Mouse (Mus musculus) gastrocnemius, postnatal 14 days (tissue): ENCODE results near the gene Klhl29. TPM values are rescaled to one million over a fixed set of nuclear protein-coding genes. Genes with fewer than 3 reads are reported as not detected.

ENCODE experiments used
- DNase-seq: peaks from one replicate; pipeline ENCODE4 v3.0.0; 2021; ENCODE audit warnings: mixed read lengths
- intact Hi-C: fragments of 180-260 bp; cut with DNase I; formaldehyde crosslinking; loops from one replicate; pipeline ENCODE4 v1.15.1; 2025; ENCODE audit warnings: low total_unique reads
- total RNA-seq, 2 experiments: library from RNA; stranded (reverse); gene quantifications; 2 replicates each; pipeline ENCODE4 v1.2.3; 2021

The Klhl29 gene
- total RNA-seq, 2 experiments from 2014 or later, result 3.5 to 3.9 TPM

DNA sequence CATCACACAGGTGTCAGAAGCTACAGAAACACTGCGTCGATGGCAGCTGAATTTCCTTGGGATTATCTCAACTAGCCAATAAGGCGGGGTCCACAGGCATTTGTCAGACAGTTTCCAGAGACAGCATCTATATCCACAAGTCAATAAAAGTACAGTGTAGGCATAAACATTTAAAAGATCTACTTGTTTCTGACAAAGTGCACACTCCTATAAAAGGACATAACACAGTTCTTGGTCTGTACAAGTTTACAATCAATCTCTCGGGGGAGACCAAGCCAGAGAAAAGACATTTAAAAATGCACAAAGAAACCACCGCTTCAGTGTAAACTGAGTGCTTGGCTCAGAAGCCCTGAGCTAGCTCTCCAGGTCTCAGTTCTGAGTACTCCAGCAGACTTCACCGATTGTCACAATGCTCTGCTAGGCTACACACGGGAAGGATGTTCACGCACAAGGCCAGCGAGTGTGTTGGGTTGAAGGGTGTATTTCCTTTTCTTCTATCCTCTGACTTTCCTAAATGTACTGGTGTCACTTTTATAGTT, 59.4 kb downstream of the Klhl29 start:
- DNase-seq, result no peak
- intact Hi-C loops, result no loop called here

DNA sequence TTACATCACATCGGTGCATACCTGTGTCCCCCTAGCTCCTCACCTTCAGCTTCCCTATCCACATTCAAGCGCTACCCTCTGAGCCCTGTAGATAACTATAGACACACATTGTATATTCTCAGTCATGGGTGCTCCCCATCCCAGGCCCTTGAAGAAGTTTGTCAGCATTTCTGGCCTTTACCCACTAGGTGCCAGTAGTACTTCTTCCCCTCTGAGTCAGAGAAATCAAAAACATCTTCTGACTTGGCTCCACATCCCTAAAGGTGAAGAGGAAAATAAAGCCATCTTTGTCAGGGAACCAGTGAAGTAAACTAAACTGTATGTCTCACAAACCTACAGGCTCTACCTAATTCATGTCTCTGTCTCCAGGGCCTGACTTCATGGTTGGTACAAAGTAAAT, 67.6 kb downstream of the Klhl29 start:
- intact Hi-C loops, result no loop called here
- no peak for DNase-seq

DNA sequence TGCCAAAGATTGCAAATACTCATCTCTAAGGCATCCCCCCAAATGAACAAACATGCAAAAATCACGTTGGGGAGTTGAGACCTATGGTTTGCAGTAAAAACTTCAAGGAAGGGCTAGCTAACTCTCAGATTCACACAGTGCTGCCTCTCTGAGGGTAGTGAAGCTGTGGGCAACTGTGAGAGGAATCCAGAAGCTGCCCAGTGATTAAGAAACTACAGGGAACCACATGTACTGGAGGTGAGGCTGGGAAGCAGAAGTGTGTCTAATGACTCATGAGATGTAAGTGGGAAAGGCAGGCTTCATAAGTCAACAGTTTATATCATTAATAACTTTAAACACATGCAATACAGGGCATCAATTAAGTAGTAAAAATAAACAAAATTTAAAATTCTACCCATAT, 70.0 kb downstream of the Klhl29 start:
- DNase-seq, result no peak
- intact Hi-C loops, result no loop called here

DNA sequence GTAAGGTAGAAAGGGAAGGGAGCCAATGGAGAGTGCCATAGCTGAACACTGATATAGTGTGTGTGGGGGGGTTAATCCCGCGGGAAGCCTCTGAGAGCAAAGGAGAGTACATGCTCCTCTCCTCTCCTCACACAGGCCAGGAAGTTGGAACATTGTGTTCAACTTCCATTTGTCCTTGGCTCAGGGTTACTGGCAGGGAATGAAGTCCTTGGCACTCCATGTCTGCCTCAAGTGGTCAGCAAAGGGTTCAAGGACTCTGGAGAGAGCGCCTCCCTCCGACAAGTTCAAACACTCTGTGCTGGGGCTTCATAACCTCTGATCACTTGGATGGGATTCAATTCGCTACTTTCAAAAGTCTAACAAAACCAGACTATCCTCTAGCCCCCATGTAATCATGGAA, 71.6 kb downstream of the Klhl29 start:
- intact Hi-C loops, result no loop called here
- no peak for DNase-seq

DNA sequence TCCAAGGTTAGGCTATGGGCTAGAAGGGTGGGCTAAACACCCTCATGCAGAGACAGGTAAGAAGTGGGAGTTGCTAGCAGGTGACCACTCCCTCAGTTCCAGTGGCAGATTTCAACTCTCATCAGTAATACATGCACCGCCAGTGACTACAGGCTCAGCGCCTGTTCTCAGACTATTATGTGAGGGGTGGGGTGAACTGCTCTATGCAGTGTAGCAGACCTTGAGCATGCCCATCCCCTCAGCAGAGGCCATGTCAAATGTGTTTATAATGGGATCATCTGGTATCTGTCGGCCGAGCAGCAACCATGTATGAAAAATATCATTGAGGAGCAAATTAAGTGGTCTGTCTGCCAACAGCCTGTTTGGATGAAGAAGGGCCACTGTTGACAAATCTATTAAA, 72.4 kb downstream of the Klhl29 start:
- DNase-seq, result no peak

DNA sequence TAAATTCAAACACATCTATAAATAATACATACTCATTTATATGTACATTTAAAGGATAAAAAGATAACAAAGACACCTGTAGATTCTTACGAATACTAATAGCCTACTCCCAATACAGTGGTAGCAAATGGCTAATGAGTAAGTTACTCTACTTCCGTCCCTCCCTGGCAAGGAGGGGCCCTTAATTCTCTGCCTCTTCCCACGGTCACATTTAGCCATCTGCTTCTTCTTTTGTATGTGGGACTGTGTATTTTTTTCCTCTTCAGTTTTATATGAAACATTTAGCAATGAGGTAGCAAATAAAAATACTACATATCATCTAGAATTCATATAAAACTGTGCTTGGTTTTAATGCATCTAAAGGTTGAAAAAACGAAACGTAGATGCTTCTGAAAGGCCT, 73.6 kb downstream of the Klhl29 start:
- intact Hi-C loops, result no loop called here
- no peak for DNase-seq

More for the DNA sequence above, 72.4 kb downstream of the Klhl29 start:
- intact Hi-C loops, result no loop called here

DNA sequence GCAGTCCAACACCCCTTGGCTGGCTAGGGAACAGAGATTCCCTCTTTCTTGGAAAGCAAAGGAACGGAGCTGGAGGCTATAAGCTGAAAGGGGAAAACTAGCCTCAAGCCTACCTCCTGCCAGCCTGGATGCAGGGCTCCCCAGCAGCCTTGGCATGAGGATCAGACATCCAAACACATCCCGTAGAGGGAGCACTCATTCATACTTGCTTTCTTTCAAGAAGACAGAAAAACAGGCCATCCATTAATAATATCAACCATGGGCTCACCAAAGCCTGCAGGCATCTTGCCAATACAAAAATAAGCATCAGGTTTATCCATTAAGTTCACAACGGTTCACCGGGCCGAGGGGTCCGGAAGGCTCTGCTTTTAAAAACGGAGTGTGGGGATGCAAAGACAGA, 79.1 kb downstream of the Klhl29 start:
- intact Hi-C loops, result no loop called here
- DNase-seq, result no peak

DNA sequence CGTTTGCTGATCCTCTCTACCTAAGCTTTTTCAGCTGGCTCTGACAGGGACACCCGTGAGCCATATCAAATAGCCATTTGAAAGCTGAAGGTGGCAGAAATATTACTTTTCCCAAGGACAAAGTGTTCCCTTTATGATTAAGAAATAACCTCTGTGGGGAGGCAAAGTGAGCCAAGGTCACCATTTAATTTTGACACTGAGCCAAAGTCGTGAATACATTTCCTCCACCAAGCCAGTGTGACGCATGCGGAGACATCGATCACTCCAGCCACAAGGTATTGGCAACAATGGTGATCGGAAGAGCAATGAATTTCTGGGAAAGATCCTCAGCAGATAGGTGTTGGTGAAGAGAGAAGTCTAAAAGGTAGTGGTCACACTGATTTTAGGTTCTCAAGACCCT, 83.2 kb downstream of the Klhl29 start:
- intact Hi-C loops, result no loop called here
- no peak for DNase-seq

DNA sequence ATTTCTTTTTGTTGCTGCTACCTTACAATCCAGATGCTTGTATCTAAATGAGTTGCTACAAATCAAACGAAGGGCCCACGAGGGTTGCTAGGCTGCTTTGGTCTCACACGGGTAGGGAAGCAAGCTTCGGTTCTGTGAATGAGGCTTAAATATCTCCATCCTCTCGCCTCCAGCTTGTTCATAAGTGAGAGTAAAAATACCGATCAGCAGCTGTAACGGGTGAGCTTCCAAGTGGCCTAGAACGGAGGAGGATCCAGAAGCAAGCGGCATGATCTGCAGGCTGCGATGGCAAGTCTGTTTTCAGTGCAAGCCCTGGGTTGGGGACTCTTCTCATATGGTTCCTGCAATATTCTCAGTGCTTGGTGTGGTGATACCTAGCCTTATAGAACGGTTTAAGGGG, 89.9 kb downstream of the Klhl29 start:
- intact Hi-C loops, result no loop called here
- no peak for DNase-seq

DNA sequence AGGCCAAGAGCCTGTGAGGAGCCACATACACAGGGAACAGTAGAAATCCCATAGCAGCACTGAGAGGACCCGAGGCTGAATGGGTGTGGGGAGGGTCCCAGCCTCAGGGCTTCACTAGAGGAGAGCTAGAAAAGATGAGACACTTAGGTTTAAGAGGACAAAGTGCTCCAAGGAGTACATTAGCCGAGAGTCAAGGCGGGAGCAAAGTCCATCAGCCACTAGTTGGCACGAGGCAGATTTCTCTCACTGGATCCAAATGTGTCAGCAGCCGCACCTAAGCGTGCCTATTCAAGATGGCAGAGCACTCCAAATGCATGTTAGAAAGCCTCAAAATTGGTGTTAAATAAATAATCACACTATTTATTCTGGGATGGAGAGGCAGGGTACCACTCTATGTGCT, 90.5 kb downstream of the Klhl29 start:
- DNase-seq, result no peak
- intact Hi-C loops, result no loop called here

DNA sequence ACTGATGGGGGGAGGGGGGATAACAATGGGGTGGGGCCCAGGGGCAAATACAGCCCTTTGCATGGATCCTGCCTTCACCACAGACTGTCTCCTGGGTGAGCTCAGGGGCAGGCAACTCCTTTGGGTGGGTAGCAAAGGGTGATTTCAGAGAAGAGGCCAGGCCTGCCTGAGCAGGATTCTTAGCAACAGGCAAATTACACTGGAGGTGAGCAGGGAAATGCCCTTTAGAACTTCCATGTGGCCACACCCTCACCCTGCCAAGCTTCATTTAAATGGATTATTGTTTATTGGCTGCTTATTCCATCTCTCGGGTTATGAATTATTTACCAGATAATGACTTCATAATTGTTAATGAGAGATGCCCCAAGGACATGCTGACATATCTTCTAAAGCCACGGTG, 91.8 kb downstream of the Klhl29 start:
- intact Hi-C loops, result no loop called here
- DNase-seq, result no peak

DNA sequence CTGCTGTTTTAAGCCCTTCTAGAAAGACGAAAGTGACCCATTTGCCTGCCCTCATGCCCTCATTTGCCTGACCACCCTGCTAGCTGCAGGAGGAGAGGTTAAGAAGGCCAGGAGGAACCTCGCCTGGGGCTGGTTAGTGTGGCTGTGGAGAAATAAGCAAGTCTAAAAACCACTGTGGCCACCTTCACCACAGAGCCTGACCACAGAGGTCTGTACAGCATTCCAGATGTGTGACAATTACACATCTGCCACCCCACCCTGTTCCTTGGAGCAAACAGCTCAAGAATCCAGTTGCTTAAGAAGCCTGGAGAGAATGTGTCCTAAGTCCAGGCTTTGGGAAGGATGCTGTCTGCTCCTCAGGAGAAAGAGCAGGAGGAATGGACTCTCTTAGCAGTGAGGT, 92.9 kb downstream of the Klhl29 start:
- DNase-seq, result no peak
- intact Hi-C loops, result no loop called here

DNA sequence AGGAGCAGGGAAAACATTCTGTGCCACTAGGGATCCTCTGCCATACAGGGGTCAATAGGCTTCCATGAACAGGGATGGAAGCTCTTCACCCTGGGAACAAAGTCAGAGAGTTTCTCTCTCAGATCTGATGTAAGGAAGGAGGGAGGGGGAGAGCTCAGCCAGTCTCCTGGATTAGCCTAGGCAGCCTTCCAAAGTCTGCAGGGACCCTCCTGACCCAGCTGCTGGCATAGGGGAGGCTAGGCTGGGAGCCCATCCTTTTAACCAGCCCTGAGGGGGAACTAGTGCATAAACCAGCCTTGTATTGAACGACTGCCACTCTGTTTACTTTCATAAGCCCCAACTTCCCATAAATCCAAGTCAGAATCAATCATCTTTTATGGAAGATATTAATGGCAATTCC, 95.6 kb downstream of the Klhl29 start:
- DNase-seq, result no peak
- intact Hi-C loops, result no loop called here

DNA sequence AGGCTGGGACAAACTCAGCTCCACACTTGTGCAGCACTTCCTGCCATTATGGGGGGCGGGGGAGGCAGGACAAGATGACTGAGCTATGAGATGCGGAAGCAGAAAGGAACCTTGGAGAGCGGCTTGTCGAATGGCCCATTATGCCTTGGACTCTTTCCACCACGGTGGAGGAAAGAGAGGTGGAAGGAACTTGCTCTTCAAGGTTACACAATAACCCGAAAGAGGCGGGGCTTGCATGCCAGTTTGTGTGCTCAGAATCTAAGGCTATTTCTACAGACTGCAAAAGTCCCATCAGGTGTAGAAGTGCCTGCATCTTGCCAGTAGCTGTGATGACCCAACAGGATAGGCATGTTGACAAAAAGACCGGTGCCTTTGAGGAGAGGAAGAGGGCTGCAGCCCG, 98.5 kb downstream of the Klhl29 start:
- no peak for DNase-seq
- intact Hi-C loops, result no loop called here

DNA sequence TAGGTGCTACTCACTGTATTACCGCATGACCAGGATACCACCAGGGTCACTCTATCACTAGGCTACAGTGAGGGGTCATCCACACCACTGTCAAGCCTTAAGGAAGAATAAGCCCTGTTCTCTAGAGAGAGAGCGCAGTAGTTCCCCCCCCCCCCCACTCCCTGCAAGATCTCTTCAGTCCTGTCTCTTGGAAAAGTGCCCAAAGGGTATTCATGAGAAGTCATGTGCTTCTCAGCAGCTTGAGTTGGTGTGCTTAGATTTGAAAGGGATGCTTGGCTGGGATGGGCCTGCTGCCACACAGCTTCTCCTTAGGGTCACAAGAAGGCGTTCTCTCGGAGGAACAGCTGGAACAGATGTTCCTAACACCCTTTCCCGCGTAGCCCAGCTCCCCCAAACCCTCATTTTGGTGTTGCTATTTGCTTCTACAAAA, 100.0 kb downstream of the Klhl29 start:
- intact Hi-C loops, result no loop called here
- DNase-seq, result no peak

DNA sequence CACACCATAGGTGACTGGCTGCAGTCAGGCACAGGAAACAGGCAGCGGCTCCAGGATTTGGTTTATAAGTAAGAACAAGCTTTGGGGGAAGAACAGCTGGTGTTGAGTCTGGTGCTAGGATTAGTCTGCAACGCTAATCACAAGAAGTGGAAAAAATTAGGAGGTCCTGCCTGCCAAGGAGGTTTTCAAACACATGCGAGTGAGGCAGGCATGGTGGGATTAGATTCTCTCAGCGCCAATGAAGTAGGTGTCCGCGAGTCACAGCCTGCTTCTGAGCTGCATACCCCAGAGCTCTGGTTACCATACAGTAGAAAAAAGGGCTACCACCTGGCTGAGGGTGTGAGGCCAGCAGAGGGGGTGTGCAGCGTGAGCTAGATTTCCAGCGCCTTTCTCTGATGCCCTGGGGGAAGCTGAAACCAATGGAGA, 101.0 kb downstream of the Klhl29 start:
- intact Hi-C loops, result no loop called here
- DNase-seq, result no peak

DNA sequence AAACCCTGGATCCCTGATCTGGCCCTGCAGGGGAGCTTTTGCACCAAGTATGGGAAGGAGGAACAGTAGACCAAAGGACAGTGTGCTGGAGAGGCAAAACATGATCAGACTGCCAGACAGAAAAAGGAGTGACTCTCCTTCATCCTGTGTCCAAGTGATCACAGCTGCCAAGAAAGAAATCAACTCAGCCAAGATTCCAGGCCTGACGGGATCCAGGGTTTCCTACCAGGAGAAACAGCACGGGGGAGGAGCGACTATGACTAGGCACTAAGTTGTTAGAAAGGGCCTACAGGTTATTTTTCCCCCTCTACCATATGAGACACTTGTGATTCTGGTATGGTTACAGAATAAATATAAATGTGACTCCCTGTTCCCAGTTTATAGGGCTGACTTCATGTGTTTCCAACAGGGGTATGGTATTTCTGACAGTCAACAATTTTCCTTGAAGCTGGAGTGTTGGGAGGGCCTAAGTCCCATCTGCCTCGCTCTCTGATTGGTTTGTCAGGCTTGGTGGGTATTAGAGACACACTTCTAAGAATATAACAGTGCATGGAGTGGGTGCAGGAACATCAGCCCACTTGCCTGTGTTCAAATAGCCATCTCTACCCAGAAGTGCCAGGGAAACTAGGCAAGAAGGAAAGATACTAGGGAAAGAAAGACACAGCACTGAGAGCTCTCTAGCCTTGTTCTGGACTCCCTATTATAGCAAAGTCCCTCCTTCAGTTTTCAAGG, 102.0 kb downstream of the Klhl29 start:
- peak; percentile 45 for DNase-seq
- intact Hi-C loops, result no loop called here

DNA sequence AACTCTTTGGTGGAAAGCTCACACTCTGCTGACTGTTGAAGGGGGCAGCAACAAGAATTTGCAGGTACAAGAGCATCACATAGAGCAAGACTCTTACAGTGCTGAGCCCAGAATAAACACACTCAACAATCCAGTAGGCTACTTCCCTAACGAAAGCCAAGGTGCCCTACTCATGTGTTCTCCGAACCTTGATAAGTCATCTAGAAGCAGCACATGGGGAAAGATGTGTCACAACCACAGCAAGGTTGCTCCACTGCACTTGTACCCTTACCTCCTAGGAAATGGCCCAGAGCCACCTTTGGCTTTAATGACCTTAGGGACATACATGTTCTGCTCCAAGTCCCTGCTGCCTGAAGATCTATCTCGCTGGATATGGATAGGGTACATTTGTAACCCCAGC, 105.0 kb downstream of the Klhl29 start:
- intact Hi-C loops, result no loop called here
- DNase-seq, result no peak

DNA sequence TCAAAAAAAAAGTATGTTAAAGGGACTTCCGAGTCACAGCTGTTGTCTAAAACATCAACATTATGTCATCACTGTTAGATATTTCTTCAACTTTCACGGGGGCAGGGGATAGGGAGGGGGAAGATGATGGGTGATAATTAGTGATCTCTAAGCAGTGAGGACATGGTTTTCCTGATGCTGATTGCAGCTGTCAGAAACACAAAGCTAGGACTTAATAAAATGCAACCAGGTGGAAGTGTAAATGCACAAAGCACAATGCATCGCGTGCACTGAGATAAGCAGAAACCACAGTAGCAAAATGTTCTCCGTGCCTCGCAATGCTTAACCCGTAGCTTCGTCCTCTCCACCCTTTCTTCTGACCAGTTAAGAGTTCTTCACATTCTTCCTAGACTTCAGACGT, 105.5 kb downstream of the Klhl29 start:
- intact Hi-C loops, result no loop called here

DNA sequence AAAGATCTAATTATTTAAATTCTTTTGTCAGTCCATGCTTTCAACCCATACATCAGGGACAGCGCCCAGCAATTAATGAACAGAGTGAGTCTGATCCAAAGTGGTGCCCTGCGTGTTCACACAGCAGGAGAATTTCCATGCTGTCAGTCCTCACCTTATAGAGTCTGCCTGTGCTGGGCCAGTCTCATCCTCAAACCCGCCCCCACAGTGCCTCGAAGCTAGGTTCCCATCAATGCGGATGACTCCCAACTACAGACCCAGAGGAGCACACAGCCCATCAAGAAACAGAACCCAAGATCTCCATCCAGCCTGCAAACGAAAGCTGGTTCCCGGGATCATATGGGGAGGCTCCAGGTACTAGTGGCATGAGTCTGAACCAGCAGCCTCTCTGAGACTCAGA, 106.4 kb downstream of the Klhl29 start:
- intact Hi-C loops, result no loop called here

More for the DNA sequence above, 105.5 kb downstream of the Klhl29 start:
- no peak for DNase-seq

DNA sequence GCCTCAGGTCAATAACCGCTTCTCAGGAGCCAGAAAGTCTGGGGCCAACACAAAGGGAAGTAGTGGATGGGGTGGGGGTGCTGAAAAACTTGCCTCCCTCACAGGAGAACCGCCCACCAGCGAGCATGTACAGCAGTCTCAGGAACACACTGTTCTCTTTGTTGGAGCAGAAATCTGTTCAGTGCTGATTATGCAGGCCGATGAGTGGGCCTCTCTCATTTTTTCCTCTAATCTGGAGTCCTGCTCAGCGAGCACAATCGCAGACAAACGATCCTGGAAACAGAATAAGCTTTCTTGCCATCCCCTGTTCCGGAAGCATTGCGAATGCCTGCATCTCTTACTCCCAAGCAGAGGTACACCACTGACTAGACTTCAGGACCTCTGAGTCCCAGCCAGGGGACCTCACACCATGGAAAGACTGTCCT, 107.3 kb downstream of the Klhl29 start:
- no peak for DNase-seq
- intact Hi-C loops, result no loop called here

More for the DNA sequence above, 106.4 kb downstream of the Klhl29 start:
- DNase-seq, result no peak
